Mouse (Mus musculus): ENCODE results near the gene Spag5.

Spag5 gene

DNA sequence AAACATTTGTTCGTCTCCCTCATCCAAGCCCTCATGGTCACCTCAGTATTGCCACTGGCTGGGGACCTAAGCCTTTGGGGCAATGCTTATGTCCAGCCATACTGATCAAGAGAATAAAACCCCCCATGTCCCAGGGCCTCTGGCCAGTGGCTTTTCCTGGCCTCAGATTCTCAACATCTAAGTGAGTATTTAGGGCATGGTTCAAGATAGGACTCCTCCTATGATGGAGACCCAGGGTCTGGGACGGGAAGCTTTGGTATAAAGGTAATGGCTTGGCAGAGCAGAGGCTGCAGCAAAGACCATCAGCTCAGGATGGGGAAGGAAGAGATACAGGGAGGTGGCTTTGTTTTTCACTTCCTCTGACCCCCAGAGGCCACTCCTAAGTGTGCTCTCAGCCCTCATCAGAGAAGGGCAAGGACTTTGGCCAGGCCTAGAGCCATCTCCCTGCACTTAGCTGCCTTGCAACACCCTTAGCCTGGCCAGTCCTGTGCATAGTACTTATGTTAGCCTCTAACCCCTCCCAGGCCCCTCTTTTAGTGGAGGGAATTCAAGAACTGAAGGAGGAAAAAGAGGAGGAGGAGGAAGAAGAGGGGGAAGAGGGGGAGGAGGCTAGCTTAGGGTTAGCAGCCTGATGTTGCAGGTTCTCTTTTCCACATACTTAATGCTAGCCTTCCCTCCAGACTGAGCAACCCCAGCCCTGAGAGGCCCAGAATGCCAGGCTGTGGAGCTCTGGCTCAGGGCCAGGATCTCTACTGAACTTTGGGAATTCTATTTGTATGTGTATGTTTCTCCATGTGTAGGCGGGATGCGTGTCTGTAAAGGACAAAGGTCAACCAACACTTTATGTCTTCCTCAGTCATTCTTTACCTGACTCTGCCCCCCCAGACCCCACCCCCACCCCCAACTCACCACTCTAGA is 48.4 kb downstream of the Spag5 start:
- no peak for DNase-seq (ENCODE audit: low read depth)

DNA sequence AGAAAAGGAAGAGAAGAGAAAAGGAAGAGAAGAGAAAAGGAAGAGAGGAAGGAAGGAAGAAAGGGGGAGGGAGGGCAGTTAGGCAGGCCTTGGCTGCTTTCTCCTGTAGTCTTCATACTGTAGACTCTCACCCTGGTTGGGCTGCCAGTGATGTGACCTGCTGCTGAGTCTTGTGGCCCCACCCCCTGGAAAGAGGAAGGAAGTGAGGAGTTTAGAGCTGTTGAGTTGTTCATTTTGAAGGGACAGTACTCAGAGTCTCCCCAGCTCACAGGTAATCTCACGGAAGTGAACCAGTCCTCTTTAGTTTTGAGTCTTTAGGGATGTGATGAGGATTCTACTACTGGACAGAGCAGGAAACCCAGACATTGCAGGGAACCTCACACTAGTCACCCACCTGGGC is 51.8 kb downstream of the Spag5 start:
- DNase-seq (ENCODE audit: low read depth) = no peak

DNA sequence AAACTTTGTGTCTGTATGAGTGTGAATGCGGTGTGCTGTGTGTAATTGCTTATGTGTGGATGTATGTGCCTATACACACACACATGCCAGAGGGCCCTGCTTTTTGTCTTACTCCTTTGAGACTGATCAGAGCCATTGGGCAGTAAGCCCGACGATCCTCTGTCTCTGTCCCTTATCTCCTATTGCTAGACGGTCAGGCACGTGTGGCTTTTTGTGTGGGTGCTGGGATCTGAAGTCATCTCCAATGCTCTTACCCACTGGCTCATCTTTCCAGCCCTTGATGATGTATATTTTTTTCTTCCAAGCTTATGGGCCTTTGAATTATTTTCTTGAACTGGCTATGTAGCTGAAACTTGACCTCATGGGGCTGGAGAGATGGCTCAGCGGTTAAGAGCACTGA is 53.6 kb downstream of the Spag5 start:
- DNase-seq (ENCODE audit: low read depth) = no peak

DNA sequence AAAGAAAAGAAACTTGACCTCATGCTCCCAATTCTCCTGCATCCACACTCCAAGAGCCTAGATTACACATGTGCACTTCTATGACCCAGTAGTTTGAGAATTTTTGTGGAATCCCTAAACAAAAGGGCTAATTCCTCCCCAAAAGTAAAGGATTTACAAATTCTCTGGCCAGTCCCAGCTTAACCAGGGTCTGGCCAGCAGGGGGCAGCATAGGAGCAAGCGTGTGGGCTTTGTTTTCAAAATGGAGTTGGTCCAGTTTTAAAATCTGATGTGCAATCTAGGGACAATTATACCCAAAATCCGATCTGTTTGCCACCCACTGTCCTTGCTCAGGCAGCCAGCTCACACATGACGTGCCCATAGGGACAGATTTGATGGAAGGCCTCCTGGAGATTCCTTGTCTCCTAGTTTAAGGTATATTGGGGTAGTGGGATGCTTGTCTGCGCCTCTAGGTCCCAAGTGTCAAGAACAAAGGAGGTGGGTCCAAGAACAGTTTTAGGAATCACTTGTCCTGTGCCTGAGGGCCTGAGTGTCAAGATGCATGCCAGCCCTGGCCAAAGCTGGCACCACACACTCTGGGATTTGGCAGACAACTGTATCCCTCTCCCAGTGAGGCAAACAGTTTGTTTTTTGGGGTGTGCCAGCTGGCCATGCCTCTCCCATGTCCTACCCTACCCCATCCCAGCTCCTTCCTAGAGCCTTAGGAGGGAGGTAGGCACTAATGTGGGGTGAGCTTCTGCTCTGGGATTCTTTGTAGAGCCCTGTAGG is 54.3 kb downstream of the Spag5 start:
- peak; percentile 60 for DNase-seq (ENCODE audit: low read depth)

DNA sequence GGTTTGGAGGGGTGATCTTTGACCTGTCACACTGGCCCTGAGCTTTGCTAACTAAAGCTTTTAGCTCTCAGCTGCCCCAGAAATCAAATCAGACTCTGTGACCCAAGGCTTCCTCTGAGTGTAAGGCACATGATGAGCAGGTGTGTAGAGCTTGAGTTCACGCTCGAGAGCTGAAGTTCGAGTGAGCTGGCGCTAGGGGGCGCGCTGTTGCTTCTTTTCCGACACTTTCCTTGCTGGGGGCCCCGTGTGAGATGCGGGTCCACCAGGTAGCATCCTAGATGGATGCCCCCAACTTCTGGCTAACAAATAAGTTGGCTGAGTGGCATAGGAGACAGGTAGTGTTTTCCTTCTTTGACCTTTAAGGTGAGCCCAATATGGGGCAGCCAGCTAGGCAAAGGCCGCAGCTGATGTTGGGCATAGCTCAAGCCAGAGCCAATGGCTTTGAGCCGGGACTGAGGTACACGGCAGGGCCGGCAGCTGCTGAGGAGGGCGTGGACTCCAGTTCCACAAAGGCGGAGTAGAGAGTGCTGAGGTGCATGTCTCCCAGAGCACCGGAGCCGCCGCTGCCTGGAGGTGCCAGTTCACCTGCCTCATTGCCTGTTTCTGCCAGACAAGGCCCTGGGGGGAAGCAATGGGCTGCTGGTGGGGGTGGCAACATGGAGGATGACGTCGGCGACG is 57.1 kb downstream of the Spag5 start:
- DNase-seq (ENCODE audit: low read depth) = peak; percentile 58

DNA sequence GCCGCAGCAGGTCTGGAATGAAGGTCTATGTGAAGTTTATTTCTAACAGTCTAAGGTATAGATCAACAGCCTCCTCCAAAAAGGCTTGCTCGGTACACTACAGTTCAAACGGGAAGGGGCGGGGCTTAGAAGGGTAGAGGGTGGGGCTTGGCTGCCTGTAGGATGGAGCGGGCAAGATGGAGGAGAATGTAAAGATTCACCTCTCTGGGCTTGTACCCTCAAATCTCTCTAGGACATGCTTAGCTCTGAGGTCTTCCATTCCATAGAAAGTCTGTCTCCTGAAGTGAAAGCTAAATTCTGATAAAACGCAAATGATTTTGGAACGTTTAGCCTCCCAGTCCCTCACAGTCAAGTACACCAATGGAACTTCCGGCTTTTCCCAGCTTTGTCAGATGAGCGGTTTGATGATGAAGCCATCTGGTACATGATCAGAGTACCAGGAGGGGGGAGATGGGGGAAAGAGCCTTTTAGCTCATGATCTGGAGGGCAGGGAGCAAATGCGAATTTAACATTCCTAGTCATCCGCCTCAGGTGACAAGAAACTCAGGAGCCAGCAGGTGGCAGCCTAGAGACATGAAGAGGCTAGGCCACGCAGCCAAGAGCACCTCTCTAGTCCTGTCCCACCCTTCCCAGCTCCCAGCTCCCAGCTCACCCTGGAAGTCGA is 58.9 kb downstream of the Spag5 start:
- peak; percentile 78 for DNase-seq (ENCODE audit: low read depth)

DNA sequence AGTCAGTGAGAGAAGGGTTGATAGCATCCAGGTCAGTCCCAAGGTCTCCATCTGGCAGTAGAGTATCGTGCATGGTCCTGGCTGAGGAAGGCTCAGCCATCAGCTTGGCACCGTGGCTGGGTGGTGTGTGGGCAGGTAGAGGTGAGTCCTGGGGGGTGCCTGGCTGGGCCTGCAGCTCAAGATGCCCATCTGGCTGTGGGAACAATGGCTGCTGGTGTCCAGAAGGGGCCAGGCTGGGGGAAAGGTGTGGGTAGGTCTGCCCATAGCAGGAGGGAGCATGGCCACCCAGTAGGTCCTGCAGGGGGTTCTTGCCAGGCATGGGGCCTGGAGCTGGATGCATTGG is 59.4 kb downstream of the Spag5 start:
- no peak for DNase-seq (ENCODE audit: low read depth)

DNA sequence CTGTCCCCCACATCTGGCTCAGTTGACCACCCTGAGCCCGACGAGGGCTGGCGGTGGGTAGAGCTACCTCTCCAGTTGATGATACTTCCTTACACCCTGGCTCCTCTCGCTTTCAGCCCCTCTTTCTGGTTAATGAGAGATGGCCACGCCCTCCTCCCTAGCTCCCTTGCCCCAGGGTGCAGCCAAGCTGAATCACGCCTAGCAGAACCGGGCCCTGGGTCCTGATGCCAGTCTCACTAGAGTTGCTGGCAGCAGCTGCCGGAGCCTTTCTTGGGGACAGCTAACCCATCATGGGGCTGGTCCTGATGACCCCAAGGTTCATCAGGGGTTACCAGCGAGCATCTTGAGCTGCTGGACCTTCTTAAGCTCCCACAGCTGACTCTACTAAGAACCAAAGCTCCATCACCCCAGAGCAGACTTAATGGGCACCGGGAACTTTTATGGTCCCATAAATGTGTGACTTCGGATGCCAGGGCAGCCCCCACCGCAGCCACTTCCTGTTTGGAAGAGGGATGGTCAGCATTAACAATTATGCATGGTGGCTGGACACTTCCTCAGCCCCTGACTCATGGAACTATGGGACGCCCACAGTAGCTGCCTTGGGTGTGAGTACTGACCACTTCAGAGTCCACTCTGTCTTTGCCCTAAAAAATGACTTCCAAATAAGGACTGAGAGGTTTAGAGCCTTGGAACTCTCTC is 62.1 kb downstream of the Spag5 start:
- no peak for DNase-seq (ENCODE audit: low read depth)

DNA sequence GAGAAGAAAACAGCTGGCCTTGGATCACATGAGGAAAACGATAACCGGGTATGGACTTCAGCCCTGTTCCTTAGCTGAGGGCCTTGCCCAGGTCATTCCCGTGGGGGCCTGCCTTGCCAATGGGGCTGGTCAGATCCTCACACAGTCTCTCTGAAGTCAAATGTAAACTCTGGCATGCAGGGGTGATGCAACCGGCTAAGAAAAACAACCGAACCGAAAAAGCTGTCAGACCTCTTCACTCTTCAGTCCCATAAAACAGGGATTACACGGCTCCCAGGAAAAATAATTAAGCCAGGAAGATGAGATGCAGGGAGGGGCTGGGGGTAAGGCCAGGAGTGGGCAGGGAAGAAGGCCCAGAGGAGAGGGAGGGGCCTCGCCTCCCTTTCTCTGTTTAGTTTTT is 62.8 kb downstream of the Spag5 start:
- no peak for DNase-seq (ENCODE audit: low read depth)

DNA sequence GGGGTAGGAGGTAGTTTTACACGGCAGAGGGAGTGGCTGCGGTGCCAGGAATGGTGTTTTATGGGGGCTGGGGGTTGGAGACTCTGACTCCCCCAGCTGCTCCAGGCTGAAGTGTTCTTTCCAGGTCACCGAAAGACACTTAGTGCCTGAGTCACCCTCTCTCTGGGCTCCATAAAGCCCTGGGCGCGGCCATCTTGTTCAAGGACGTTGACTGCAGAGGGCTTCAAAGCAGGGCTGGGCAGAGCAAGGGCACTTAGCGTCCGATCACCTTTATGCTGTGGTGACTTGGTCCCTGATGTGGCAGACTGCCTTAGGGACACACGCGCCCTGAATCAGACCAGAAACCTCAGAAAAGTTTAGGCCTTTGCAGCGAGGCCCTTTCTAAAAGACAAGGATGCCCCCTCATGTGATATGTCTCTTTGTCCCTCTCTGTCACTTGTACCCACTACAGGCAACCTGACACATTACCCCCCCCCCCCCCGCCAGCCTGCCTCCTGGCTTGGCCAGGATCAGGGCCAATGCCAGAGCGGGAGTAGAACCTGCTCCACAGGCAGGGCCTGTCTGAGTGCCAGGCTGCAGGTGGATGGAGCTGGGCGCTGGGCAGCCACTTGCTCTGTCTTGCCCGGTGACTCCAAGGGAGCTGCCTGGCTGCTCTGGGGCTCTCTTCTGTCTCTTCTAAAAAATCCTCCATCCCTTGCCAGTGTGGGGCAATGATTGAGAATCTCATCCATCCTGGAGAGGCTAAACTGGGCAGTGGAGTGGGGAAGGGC is 66.3 kb downstream of the Spag5 start:
- no peak for DNase-seq (ENCODE audit: low read depth)

DNA sequence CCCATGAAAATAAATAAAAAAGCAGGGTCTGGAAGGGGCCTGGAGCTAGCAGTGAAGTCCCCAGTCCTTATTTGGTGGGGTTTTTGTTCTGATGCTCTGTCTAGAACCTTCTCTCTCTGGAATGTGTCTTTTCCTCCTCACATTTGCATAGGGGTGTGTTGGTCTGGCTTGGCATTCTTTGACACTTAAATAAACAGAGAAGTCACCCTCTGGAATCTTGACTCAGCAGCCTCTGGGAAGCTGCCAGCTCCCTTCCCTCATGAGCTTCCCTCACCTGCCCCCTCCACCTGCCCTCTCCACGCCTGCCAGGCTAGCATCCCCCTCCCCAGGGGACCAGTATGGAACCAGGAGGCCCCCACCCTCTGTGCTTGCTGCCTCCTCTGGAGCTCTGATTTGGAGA is 69.1 kb downstream of the Spag5 start:
- no peak for DNase-seq (ENCODE audit: low read depth)

DNA sequence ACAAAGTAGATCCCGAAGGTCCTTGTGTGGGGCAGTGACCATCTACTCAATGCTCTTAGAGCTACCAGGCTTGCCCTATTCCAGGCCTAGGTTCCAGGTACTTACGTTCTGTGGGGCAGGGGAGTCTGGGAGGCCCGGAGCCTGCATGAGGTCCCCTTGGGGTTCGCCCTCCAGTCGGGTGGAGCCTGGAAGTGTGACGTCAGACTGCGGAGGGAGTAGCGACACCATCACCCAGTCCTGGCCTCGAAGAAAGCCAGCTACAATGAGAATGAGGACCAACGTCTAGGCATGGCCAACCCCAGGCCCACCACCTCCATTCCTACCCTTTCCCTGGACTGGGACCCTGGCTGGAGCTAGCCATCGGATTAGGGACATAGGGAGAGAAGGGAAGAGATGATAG is 70.4 kb downstream of the Spag5 start:
- DNase-seq (ENCODE audit: low read depth) = no peak

All from c-Kit-positive CD71-negative TER-119-negative erythroid progenitor cells, embryonic 14.5 days (primary cell).